Mouse (Mus musculus): ENCODE measurements around the gene Zc2hc1b.

Zc2hc1b gene

GRCm38 (mm10) chr10:13113641-13114040 is 64.2 kb downstream of the Zc2hc1b start:
- no peak for DNase-seq (ENCODE audit: low spot score)

- no peak for DNase-seq (ENCODE audit: low spot score)
These were observed 65.0 kb downstream of the Zc2hc1b start for GRCm38 (mm10) chr10:13112849-13113248.

GRCm38 (mm10) chr10:13109781-13110180 is 68.0 kb downstream of the Zc2hc1b start:
- no peak for DNase-seq (ENCODE audit: low spot score)

- no peak for DNase-seq (ENCODE audit: low spot score)
These were observed 69.0 kb downstream of the Zc2hc1b start for GRCm38 (mm10) chr10:13108847-13109246.

GRCm38 (mm10) chr10:13108021-13108548 is 69.7 kb downstream of the Zc2hc1b start:
- DNase-seq (ENCODE audit: low spot score): no peak

GRCm38 (mm10) chr10:13106909-13107624 is 70.8 kb downstream of the Zc2hc1b start:
- DNase-seq (ENCODE audit: low spot score): no peak

GRCm38 (mm10) chr10:13103838-13104237 is 74.0 kb downstream of the Zc2hc1b start:
- DNase-seq (ENCODE audit: low spot score): no peak

GRCm38 (mm10) chr10:13102360-13102759 is 75.5 kb downstream of the Zc2hc1b start:
- DNase-seq (ENCODE audit: low spot score): no peak

- no peak for DNase-seq (ENCODE audit: low spot score)
These were observed 77.7 kb downstream of the Zc2hc1b start for GRCm38 (mm10) chr10:13100061-13100648.
